Mouse (Mus musculus) embryonic facial prominence, embryonic 13.5 days (tissue): ENCODE results near the gene Ube2d3. TPM values are rescaled to one million over a fixed set of nuclear protein-coding genes. Genes with fewer than 3 reads are reported as not detected.
A peak's percentile ranks its signal among the peaks of the same experiment; 100 is the strongest.

Source experiments
- ATAC-seq: fragments of 200-750 bp; cut with Nextera tagmentation; 2 replicates; pipeline ENCODE4 v1.8.0; 2017; ENCODE audit warnings: low read depth; ENCODE audit not compliant: insufficient number of reproducible peaks, insufficient read depth, low FRiP score, low TSS enrichment
- H3K27ac ChIP-seq: fragments of 300-500 bp; sonication (generic); 2 replicates; pipeline ENCODE4 v1.5.1; 2015; ENCODE audit warnings: moderate library complexity, mild to moderate bottlenecking, inconsistent platforms
- H3K27me3 ChIP-seq: fragments of 300-500 bp; sonication (generic); 2 replicates; pipeline ENCODE4 v1.6.1; 2015; ENCODE audit warnings: mild to moderate bottlenecking, inconsistent platforms
- H3K36me3 ChIP-seq: fragments of 300-500 bp; sonication (generic); 2 replicates; pipeline ENCODE4 v1.6.1; 2015; ENCODE audit warnings: mild to moderate bottlenecking, inconsistent platforms
- H3K4me1 ChIP-seq: fragments of 300-500 bp; sonication (generic); 2 replicates; pipeline ENCODE4 v1.6.1; 2015; ENCODE audit warnings: inconsistent platforms
- H3K4me2 ChIP-seq: fragments of 300-500 bp; sonication (generic); 2 replicates; pipeline ENCODE4 v1.6.1; 2015; ENCODE audit warnings: moderate library complexity, mild to moderate bottlenecking, inconsistent platforms
- H3K4me3 ChIP-seq: fragments of 300-500 bp; sonication (generic); 2 replicates; pipeline ENCODE4 v1.5.1; 2015; ENCODE audit warnings: mild to moderate bottlenecking, inconsistent platforms
- H3K9ac ChIP-seq: fragments of 300-500 bp; sonication (generic); 2 replicates; pipeline ENCODE4 v1.6.1; 2015; ENCODE audit warnings: mild to moderate bottlenecking, inconsistent platforms
- H3K9me3 ChIP-seq: fragments of 300-500 bp; sonication (generic); 2 replicates; pipeline ENCODE4 v1.6.1; 2016; ENCODE audit warnings: inconsistent platforms
- WGBS: fragments of 180-500 bp; shearing (Covaris S2); methylation state at CpG from one replicate; pipeline ENCODE4 v1.1.7; 2015; ENCODE audit warnings: mixed read lengths; 5-methylcytosine and 5-hydroxymethylcytosine counted together
- polyA plus RNA-seq: library from polyadenylated mRNA; unstranded; fragments of >200 nt; fragmentation: Nextera tagmentation; extraction: Ambion mirVana; gene quantifications from 2 replicates; pipeline ENCODE4 v1.2.1, GENCODE M21; 2015

The Ube2d3 gene
- polyA plus RNA-seq, 1 experiment from 2014 or later = 489 TPM

DNA sequence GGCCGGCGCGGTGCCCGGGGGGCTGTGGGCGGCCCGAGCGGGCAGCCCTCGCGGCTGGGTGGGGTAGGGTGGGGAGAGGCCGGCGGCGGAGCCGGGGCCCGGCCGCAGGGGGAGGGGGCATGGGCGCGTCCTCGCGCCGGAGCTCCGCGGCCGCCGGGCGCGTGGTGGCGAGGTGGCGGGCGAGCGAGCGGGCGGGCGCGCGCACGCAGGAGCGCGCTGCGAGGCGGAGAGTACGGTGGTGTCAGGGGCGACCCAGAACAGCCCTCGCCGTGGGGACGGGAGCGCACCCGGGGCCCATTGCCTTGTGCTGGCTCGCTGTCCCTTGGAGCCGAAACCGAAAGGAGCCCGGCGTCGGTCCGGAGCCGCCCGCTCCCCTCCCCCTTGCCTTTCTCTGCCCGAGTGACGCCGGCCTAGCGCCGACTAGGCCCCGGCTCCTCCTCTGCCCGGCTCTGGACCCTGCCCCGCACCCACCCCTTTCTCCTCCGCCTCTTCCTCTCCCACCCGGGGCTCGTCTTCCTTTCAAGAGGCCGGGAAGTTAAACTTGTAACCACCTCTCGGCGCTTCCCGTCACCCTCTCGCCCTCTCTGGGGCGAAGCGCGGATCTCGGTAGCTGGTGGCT lies 1.1 kb downstream of the Ube2d3 start:
- Histone ChIP-seq H3K36me3 (peaks cover 11% of the 10 kb centered on the region), H3K9me3 (no peaks in the 10 kb centered on the region), H3K27ac (peak overlapping the region; percentile 100), H3K4me2 (peak overlapping the region; percentile 87), H3K4me3 (peak overlapping the region; percentile 94), H3K4me1 (peaks cover 18% of the 10 kb centered on the region), H3K27me3 (no peaks in the 10 kb centered on the region), H3K9ac (peak overlapping the region; percentile 98)
- ATAC-seq = peak; percentile 72
- under 1% methylated on average over 48 of the region's 76 CpGs for WGBS

GRCm38 (mm10) chr3:135439651-135440050 lies 1.7 kb downstream of the Ube2d3 start:
- peak overlapping the region; percentile 87 for H3K4me2 ChIP-seq
- no peaks in the 10 kb centered on the region for H3K9me3 ChIP-seq
- H3K36me3 ChIP-seq = peaks cover 11% of the 10 kb centered on the region
- peak overlapping the region; percentile 94 for H3K4me3 ChIP-seq
- 2% methylated on average over 15 of the region's 15 CpGs for WGBS
- peak overlapping the region; percentile 100 for H3K27ac ChIP-seq
- ATAC-seq = no peak
- peaks cover 18% of the 10 kb centered on the region for H3K4me1 ChIP-seq
- H3K27me3 ChIP-seq = no peaks in the 10 kb centered on the region
- peak overlapping the region; percentile 98 for H3K9ac ChIP-seq

- Histone ChIP-seq H3K36me3 (peaks cover 11% of the 10 kb centered on the region), H3K4me1 (peaks cover 18% of the 10 kb centered on the region), H3K4me2 (peak overlapping the region; percentile 87), H3K27me3 (no peaks in the 10 kb centered on the region), H3K4me3 (peak overlapping the region; percentile 94), H3K9ac (peak overlapping the region; percentile 98), H3K9me3 (no peaks in the 10 kb centered on the region), H3K27ac (peak overlapping the region; percentile 100)
- ATAC-seq = no peak
- 13% methylated on average over 7 of the region's 7 CpGs for WGBS
These were observed 2.3 kb downstream of the Ube2d3 start for GRCm38 (mm10) chr3:135440221-135440620.

GRCm38 (mm10) chr3:135440621-135441020 lies 2.7 kb downstream of the Ube2d3 start:
- H3K4me1 ChIP-seq = peaks cover 18% of the 10 kb centered on the region

DNA sequence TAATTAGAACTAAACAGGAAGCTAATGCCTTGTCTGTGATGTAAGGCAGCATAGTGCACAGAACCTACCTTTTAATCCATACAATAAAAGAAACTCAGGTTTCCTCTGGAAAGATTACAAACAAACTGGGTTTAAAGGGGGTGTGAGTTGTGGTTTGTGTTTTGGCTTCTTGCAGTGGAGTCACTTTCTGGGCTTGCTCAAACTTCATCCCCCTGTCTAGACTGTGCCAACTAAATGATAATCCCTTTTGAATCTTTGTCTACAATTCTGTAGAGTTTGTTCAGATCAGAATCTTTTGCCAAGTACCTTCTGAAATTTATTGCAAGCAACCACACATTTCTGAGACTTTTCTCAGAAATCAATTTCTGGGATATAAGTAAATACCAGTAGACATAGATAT lies 7.0 kb downstream of the Ube2d3 start:
- H3K4me1 ChIP-seq = peaks cover 14% of the 10 kb centered on the region; the same call in 1 of the 2 replicates
- peaks cover 9% of the 10 kb centered on the region; the same call in 1 of the 2 replicates for H3K36me3 ChIP-seq
- H3K4me3 ChIP-seq = no peak overlapping the region
- H3K27me3 ChIP-seq = no peaks in the 10 kb centered on the region
- H3K4me2 ChIP-seq = no peak overlapping the region
- no peak for ATAC-seq
- no peaks in the 10 kb centered on the region for H3K9me3 ChIP-seq
- no peak overlapping the region for H3K27ac ChIP-seq
- no peak overlapping the region for H3K9ac ChIP-seq

More at GRCm38 (mm10) chr3:135440621-135441020, 2.7 kb downstream of the Ube2d3 start:
- Histone ChIP-seq H3K9me3 (no peaks in the 10 kb centered on the region), H3K36me3 (peaks cover 11% of the 10 kb centered on the region), H3K27ac (peak overlapping the region; percentile 100; the same call in 1 of the 2 replicates), H3K4me3 (peak overlapping the region; percentile 94), H3K9ac (peak overlapping the region; percentile 98), H3K4me2 (peak overlapping the region; percentile 87), H3K27me3 (no peaks in the 10 kb centered on the region)
- ATAC-seq = no peak
- 34% methylated on average over 10 of the region's 10 CpGs for WGBS

DNA sequence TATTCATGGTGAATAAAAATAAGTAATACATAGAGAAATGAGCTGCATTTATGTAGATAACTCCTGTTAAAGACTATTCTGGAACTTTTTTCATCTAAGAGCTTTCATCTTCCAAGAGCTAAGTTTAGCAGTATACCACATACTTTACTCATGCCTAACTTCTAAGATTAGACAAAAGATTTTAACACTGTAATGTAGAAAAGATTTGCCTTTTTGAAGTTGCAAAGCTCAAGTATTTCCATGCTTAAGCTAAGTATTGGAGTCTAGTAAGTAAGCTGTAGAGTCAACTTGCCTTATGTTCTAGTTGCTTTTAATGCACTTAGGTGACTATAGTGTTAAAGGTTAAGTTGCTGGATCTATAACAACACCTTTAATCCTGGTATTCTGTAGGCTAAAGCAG lies 21.0 kb downstream of the Ube2d3 start:
- Histone ChIP-seq H3K4me2 (no peak overlapping the region), H3K9me3 (no peaks in the 10 kb centered on the region), H3K36me3 (peaks cover 50% of the 10 kb centered on the region), H3K4me1 (no peaks in the 10 kb centered on the region), H3K4me3 (no peak overlapping the region), H3K9ac (no peak overlapping the region), H3K27me3 (no peaks in the 10 kb centered on the region), H3K27ac (no peak overlapping the region)
- ATAC-seq = no peak

DNA sequence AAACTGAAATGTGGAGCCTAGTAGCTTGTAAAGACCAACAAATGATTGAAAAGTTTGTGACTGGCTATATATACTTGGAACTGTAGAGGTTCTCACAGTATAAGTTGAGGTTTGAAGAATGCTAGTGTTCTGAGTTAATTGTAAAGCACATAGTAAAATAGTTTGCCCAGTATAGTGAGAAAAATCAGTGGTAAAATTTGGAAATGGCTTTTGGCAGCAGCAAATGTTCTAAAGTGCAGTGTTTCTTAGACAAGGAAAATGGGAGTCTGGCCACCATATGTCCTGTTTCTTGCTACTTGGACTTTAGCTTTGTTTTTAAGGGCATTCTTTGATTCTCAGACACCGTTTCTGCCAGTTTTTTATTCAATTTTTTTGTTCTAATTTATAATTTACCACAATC lies 30.5 kb downstream of the Ube2d3 start:
- Histone ChIP-seq H3K27me3 (no peaks in the 10 kb centered on the region), H3K4me3 (no peak overlapping the region), H3K9me3 (no peaks in the 10 kb centered on the region), H3K9ac (no peak overlapping the region), H3K4me2 (no peak overlapping the region), H3K4me1 (0 out of 2 replicates have a peak, but pooled peaks cover 4% of the 10 kb centered on the region), H3K36me3 (peaks cover 23% of the 10 kb centered on the region; the same call in 1 of the 2 replicates), H3K27ac (no peak overlapping the region)
- 74% methylated on average over 1 of the region's 1 CpGs for WGBS
- ATAC-seq = no peak

DNA sequence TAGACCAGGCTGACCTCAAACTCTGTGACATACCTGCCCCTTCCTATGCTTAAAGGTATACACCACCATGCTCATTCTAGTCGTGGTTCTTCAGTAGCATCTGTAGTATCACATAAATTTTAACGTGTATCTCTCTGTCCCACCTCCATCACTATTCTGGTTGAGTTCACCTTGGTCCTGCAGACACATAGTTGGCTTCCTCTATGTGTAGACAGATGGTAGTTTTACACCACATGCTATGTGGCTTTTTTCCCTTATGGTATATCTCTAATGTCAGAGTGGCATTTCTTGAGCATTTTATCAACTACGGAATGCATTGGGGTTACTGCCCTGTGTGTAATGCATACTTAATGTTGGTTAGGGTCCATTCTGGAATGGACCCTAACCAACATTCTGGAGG lies 31.2 kb downstream of the Ube2d3 start:
- Histone ChIP-seq H3K4me2 (no peak overlapping the region), H3K4me1 (0 out of 2 replicates have a peak, but pooled peaks cover 4% of the 10 kb centered on the region), H3K36me3 (peaks cover 17% of the 10 kb centered on the region; the same call in 1 of the 2 replicates), H3K4me3 (no peak overlapping the region), H3K9me3 (no peaks in the 10 kb centered on the region), H3K27me3 (no peaks in the 10 kb centered on the region), H3K9ac (no peak overlapping the region), H3K27ac (no peak overlapping the region)
- no peak for ATAC-seq
- WGBS = 58% methylated on average over 3 of the region's 3 CpGs

DNA sequence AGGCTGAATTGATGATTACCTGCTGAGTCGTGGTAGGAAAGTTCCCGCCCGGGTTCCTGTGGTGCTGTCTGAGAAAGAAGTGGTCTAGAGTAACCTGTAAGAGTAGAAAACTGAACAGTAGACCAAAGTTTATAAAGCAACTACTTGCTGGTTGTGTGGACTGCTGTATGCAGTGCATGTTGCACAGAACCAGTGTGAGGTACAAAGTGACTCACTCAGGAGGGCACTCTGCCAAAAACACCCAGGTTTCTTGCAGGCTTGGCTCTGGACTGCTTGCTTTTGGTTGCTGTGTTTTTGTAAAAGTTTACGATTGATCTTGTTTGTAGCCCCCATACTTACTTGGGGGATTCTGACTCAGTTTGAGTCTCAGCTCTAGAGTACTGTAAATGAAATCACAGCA lies 32.0 kb downstream of the Ube2d3 start:
- 42% methylated on average over 4 of the region's 4 CpGs for WGBS
- Histone ChIP-seq H3K9me3 (no peaks in the 10 kb centered on the region), H3K27me3 (no peaks in the 10 kb centered on the region), H3K4me2 (no peak overlapping the region), H3K36me3 (peaks cover 14% of the 10 kb centered on the region; the same call in 1 of the 2 replicates), H3K9ac (no peak overlapping the region), H3K4me1 (0 out of 2 replicates have a peak, but pooled peaks cover 4% of the 10 kb centered on the region), H3K27ac (no peak overlapping the region), H3K4me3 (no peak overlapping the region)
- ATAC-seq = no peak

GRCm38 (mm10) chr3:135470823-135471222 lies 32.9 kb downstream of the Ube2d3 start:
- Histone ChIP-seq H3K36me3 (0 out of 2 replicates have a peak, but pooled peaks cover 14% of the 10 kb centered on the region), H3K27ac (no peak overlapping the region), H3K4me3 (no peak overlapping the region), H3K4me1 (0 out of 2 replicates have a peak, but pooled peaks cover 4% of the 10 kb centered on the region), H3K27me3 (no peaks in the 10 kb centered on the region), H3K9me3 (no peaks in the 10 kb centered on the region), H3K4me2 (no peak overlapping the region), H3K9ac (no peak overlapping the region)
- no peak for ATAC-seq
- WGBS = 83% methylated on average over 1 of the region's 1 CpGs

- ATAC-seq = no peak
- Histone ChIP-seq H3K4me2 (no peak overlapping the region), H3K27me3 (no peaks in the 10 kb centered on the region), H3K36me3 (no peaks in the 10 kb centered on the region), H3K9ac (no peak overlapping the region), H3K9me3 (no peaks in the 10 kb centered on the region), H3K4me3 (no peak overlapping the region), H3K27ac (no peak overlapping the region), H3K4me1 (0 out of 2 replicates have a peak, but pooled peaks cover under 1% of the 10 kb centered on the region)
- 84% methylated on average over 8 of the region's 8 CpGs for WGBS
These were observed 37.1 kb downstream of the Ube2d3 start for GRCm38 (mm10) chr3:135475025-135475424.

- no peaks in the 10 kb centered on the region for H3K9me3 ChIP-seq
- H3K4me1 ChIP-seq = no peaks in the 10 kb centered on the region
- no peak overlapping the region for H3K4me2 ChIP-seq
- H3K27ac ChIP-seq = no peak overlapping the region
- H3K4me3 ChIP-seq = no peak overlapping the region
- H3K36me3 ChIP-seq = no peaks in the 10 kb centered on the region
- no peak for ATAC-seq
- H3K27me3 ChIP-seq = no peaks in the 10 kb centered on the region
- H3K9ac ChIP-seq = no peak overlapping the region
- 74% methylated on average over 6 of the region's 6 CpGs for WGBS
These were observed 38.3 kb downstream of the Ube2d3 start for GRCm38 (mm10) chr3:135476286-135476685.
